Mouse (Mus musculus): ENCODE data around the gene Itga11.
"Not testable (repeated sequence)": the region's sequence is repeated elsewhere in the genome, so short reads cannot be mapped to it uniquely, and the experiment has no call there.

Itga11 gene

GRCm38 (mm10) chr9:62767464-62767863 lies 89.8 kb downstream of the Itga11 start:
- no peak for DNase-seq (ENCODE audit: low read depth)

GRCm38 (mm10) chr9:62768361-62768760 lies 90.7 kb downstream of the Itga11 start:
- no peak for DNase-seq (ENCODE audit: low read depth)

GRCm38 (mm10) chr9:62772746-62773145 lies 95.1 kb downstream of the Itga11 start:
- no peak for DNase-seq (ENCODE audit: low read depth)

GRCm38 (mm10) chr9:62775464-62775863 lies 97.8 kb downstream of the Itga11 start:
- no peak for DNase-seq (ENCODE audit: low read depth)

GRCm38 (mm10) chr9:62777461-62777860 lies 99.8 kb downstream of the Itga11 start:
- DNase-seq (ENCODE audit: low read depth), result peak; percentile 77

GRCm38 (mm10) chr9:62778721-62779120 lies 101.1 kb downstream of the Itga11 start:
- DNase-seq (ENCODE audit: low read depth), result no peak

GRCm38 (mm10) chr9:62781965-62782364 lies 104.3 kb downstream of the Itga11 start:
- no peak for DNase-seq (ENCODE audit: low read depth)

GRCm38 (mm10) chr9:62782976-62783781 lies 105.6 kb downstream of the Itga11 start:
- DNase-seq (ENCODE audit: low read depth), result no peak

GRCm38 (mm10) chr9:62784233-62784632 lies 106.6 kb downstream of the Itga11 start:
- peak; percentile 61 for DNase-seq (ENCODE audit: low read depth)

- DNase-seq (ENCODE audit: low read depth), result no peak
These were observed 109.1 kb downstream of the Itga11 start for GRCm38 (mm10) chr9:62786721-62787120.

- DNase-seq (ENCODE audit: low read depth), result no peak
These were observed 112.2 kb downstream of the Itga11 start for GRCm38 (mm10) chr9:62789856-62790255.

GRCm38 (mm10) chr9:62799218-62799617 lies 121.6 kb downstream of the Itga11 start:
- DNase-seq (ENCODE audit: low read depth), result not testable (repeated sequence)

- DNase-seq (ENCODE audit: low read depth), result no peak
These were observed 132.5 kb downstream of the Itga11 start for GRCm38 (mm10) chr9:62810095-62810494.

- DNase-seq (ENCODE audit: low read depth), result peak; percentile 76
These were observed 133.2 kb downstream of the Itga11 start for GRCm38 (mm10) chr9:62810543-62811515.

- DNase-seq (ENCODE audit: low read depth), result peak; percentile 97
These were observed 134.0 kb downstream of the Itga11 start, which contains the start of gene Fem1b for GRCm38 (mm10) chr9:62811516-62812121. Gene Fem1b, minus strand, starts transcription at chr9:62811934.

- no peak for DNase-seq (ENCODE audit: low read depth)
These were observed 134.8 kb downstream of the Itga11 start for GRCm38 (mm10) chr9:62812216-62813049.

- DNase-seq (ENCODE audit: low read depth), result no peak
These were observed 137.1 kb downstream of the Itga11 start for GRCm38 (mm10) chr9:62814751-62815150.

- DNase-seq (ENCODE audit: low read depth), result no peak
These were observed 138.9 kb downstream of the Itga11 start for GRCm38 (mm10) chr9:62816323-62817098.

GRCm38 (mm10) chr9:62817099-62817571 lies 139.5 kb downstream of the Itga11 start:
- DNase-seq (ENCODE audit: low read depth), result no peak
